Mouse (Mus musculus) gastrocnemius, postnatal 10 days (tissue): Measurements from ENCODE around the gene Col18a1. TPM values are rescaled to one million over a fixed set of nuclear protein-coding genes. Genes with fewer than 3 reads are reported as not detected.

Experiments used
- DNase-seq: peaks from one replicate; pipeline ENCODE4 v3.0.0; 2021; ENCODE audit warnings: mixed read lengths
- total RNA-seq, 2 experiments: library from RNA; stranded (reverse); gene quantifications; 2 replicates each; pipeline ENCODE4 v1.2.3; 2021

The Col18a1 gene
- total RNA-seq, 2 experiments from 2014 or later: 34.6 to 45.0 TPM

DNA sequence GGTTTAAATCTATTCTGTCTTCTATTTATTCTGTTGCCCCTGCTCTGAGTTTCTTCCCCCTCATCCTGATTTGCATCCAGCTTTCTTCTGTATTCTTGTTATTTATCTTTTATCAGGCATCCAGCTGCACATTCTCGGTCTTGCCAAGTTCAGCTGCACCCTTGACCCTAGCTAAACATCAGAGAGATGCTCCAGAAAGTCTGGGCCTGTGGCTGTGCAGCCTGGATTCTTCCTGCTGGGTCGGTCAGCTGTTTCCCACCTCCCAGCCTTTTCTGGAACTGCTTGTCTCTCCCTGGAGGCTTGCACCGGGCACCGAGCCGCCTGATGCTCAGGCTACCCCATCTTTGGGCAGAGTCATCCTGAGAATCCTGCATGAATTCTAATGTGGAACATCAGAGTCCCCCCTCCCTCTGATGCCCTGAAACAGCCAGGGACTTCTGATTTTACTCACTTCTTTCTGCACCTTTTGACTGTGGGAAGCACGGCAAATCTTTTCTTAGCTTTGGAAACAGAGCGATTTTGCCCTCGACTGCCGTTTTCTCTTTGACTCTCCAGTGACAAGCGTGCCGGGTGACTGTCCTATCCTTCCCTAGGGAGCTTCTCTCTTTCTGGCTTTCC lies 103.8 kb downstream of the Col18a1 start:
- DNase-seq: peak; percentile 37

- DNase-seq: peak; percentile 31
These were observed 104.9 kb downstream of the Col18a1 start for GRCm38 (mm10) chr10:77061426-77061825.

GRCm38 (mm10) chr10:77056768-77057167 lies 109.6 kb downstream of the Col18a1 start:
- no peak for DNase-seq

GRCm38 (mm10) chr10:77048606-77049005 lies 117.7 kb downstream of the Col18a1 start:
- DNase-seq: no peak

GRCm38 (mm10) chr10:77048196-77048595 lies 118.2 kb downstream of the Col18a1 start:
- no peak for DNase-seq

- no peak for DNase-seq
These were observed 127.7 kb downstream of the Col18a1 start for GRCm38 (mm10) chr10:77038579-77039174.

DNA sequence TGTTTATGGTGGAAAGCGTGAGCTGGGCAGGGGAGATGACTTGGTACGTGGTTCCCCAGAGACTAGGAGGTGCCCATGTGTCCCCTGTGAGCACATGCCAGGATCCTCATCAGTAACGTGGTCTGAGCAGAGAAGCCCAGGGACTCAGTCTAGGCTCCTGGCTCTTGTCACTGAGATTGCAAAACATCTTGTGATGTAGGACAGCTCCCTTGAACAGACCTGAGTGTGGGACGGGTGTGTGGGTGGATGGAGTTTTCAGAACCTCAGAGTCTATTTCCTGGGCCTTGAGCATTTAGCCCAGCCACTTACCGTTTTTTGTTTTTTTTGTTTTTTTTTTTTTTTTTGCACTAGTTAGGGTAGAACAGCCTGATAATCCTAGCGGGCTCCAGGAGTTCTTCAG lies 130.9 kb downstream of the Col18a1 start:
- no peak for DNase-seq

- DNase-seq: peak; percentile 52
These were observed 132.9 kb downstream of the Col18a1 start for GRCm38 (mm10) chr10:77033323-77034025.

- peak; percentile 90 for DNase-seq
These were observed 133.6 kb downstream of the Col18a1 start for GRCm38 (mm10) chr10:77032591-77033322.

DNA sequence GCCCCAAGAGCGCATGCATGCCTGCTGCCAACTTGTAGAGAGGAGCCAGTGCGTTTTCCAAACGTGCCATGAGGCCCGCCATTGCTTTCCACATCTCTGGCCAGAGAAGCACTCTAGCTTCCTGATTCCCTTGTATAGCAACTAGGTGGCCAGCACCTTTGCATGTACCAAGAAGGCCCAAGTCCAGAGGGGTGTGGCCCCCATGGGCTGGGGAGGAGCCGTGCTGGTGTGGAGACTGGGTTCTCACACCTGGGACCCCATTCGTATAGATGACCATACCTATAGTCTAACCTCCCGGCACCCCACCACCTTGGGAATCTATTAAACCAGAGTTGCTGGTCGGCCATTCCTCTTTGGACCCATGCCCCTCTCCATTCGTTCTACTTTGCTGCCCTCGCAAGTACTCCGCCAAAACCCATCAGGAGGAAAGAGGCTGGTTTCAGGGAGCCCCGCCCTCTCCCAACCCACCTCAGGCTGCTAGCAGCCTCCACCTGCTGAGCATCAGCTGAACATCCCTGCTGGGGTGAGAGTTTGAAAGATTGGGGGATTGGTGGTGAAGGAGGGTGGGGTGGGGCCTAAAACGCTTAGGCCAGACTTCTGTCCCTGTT lies 134.5 kb downstream of the Col18a1 start, which contains the start of gene Slc19a1:
TSS of gene Slc19a1 (plus strand) at position 474 of the 608 bp plus-strand sequence.
- no peak for DNase-seq

DNA sequence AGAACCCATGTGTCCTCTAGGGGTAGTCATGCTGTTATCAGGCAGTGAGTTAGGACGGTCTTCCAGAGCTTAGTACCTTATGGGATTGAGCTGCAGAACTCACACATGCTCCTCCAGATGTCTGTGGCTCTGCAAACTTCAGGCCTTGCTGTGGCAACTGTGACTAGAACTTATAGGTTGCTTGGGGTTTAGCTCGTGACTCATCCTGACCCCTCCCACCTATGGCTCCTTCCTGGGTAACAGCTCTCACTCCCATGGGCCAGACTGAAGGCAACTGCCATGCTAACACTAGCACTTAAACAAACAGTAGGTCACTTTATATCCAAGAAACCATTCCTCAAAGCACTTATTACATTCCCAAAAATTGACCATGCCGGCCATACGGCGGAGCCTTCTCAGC lies 135.7 kb downstream of the Col18a1 start:
- DNase-seq: no peak

GRCm38 (mm10) chr10:77029761-77030160 lies 136.6 kb downstream of the Col18a1 start:
- DNase-seq: no peak

DNA sequence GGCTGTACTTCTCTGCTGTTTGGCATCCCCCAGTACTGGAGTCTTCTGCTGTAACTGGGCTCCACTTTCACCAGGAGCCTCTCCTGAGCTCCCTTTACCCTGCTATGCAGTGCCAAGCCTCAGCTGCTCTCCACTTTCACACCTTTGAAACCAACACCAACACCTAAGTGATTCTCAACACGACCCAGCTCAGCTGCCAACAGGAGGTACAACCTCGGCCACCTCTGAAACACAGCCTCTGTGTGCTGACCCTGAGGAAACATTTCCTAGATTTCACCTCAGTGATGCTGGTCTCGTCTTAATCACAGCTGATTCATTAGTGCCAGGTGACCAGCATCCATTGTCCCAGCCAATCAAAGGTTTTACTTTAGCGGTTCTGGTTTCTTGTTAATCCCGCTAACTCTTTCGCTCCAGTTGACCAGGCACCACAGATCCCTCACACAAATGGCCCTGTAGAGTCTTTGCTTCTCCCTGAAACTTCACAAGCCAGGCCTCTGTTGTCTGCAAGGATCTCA lies 137.5 kb downstream of the Col18a1 start:
- DNase-seq: no peak

- no peak for DNase-seq
These were observed 139.4 kb downstream of the Col18a1 start for GRCm38 (mm10) chr10:77026944-77027343.

DNA sequence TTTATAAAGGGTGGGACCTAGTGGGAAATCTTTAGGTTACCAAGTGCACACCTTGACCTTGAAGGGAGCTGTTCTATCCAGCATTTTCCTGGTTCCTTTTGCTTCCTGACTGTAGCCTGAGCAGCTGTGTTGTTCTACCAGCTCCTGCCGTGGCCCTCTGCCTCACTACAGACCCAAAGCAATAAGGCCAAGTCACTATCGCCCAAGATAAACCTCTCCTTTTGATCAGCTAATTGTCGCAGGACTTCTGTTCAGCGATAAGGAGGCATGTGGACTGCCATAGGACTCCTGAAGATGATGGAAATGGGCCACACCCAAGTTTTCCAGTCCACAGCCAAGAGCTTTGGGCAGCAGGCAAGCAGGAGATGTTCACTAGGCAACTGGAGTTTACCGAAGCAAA lies 142.1 kb downstream of the Col18a1 start:
- DNase-seq: no peak

DNA sequence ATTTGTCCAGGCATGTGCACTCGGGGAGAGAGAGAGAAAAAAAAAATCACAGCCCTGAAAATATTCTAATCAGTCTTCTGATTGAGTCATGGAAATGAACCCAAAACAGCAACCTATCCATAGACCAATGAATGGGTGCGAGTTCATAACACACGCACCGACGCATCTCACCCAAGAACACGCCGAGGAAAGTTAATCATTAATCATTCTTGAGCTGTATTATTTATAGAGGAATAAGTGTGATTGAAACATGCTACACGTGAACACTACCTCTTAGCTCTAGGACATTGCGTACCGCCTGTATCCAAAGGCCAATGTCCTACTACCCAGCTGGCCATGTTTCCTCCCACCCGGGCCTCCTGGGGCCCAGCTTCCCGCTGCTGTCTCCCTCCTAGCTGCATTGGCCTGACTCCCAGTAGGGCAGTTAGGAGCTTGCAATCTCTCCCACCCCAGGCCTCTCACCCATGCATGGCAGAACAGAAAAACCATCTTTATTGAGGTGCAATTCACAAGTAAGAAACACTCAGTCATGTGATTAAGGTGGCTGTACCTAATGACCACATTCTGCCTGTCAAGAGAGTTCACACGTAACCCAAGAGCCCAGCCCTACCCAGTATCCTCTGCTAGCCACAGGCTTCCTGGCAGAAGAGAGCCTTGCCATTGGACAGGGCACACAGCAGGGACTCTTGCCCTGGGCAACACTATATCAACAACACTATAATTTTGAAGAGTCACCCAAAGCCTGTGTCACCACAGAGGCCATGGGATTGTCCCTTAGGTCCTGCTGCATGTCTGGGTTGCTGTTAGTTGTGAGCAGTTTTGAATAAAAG lies 143.8 kb downstream of the Col18a1 start:
- no peak for DNase-seq

- peak; percentile 77 for DNase-seq
These were observed 144.8 kb downstream of the Col18a1 start for GRCm38 (mm10) chr10:77021399-77022052.

DNA sequence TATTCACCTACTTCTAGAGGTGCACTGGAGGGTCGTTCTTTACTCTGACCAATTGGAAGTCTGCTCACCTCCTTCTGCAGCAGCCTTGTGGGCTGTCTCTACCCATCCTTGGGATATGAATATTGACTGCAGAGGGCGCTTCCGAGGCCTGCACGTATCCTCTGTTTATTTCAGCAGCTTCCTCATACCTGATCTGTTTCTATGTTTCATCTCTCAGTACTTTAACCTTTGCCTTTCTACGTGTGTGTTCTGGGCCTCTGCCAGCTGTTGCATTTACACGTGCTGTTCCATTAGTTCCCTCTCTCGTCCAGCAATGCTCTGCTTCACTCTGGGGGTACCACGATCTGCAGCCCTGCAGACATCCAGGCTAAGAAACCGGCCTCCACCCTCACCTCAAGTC lies 148.7 kb downstream of the Col18a1 start:
- no peak for DNase-seq

- no peak for DNase-seq
These were observed 149.3 kb downstream of the Col18a1 start for GRCm38 (mm10) chr10:77017061-77017460.

DNA sequence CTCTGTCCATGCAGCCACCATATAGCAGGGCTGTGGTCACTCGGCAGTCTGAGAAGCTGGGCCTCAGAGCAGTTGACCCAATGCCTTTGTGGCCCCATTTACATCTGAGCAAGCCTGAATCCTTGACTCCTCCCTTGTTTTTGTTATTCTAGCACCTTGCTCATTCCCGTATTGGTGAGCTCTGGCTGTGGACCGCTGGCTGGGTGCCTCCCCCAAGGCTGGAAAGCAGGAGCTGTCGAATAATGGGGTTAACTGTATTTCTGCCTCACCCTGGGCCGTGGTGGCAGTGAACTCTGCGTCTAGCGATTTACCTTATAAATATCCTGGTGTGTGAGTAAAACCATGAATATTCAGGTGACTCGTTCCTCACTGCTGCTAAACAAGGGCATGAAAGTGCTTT lies 149.8 kb downstream of the Col18a1 start:
- DNase-seq: no peak

DNA sequence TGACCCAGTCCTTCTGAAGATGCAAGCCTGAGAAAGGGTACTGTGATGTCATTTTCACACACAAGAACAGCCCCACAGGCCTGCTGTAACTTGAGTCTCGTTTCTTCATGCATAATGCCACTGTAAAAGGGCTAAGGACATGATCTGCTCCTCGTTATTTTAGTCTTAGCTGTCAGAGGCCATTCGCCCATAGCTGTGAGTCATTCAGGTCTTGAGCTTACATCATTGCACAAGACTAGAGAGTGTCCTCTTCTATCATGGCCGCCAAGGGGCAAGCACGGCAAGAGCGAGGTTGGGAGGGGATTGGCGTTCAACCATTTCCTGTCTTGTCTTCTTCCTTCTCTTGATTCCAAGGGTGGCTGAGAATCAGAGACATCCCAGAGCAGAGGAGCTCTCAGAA lies 150.3 kb downstream of the Col18a1 start:
- DNase-seq: no peak
